19 mouse cellular contexts compared by ENCODE assay signal in genomic region chr2:17918861-17919648, GRCm38 (mm10).
"Had no signal": no experiment of that assay in that cellular context is flagged by ENCODE, and none has a peak within 500 bp of the region (broad histone marks: within the 10 kb centered on the region; RNA-seq: fewer than 3 reads in every experiment).

No protein-coding gene starts in this region.

- H3K9ac ChIP-seq: kidney, embryonic 15.5 days; limb, embryonic 12.5 days; limb, embryonic 15.5 days; liver, embryonic 14.5 days; liver, postnatal 0 days; midbrain, embryonic 13.5 days; neural tube, embryonic 13.5 days had no signal

- H3K9me3 ChIP-seq: kidney, embryonic 15.5 days; limb, embryonic 12.5 days; limb, embryonic 15.5 days; midbrain, embryonic 10.5 days; midbrain, embryonic 13.5 days; neural tube, embryonic 13.5 days had no signal

- H3K36me3 ChIP-seq: kidney, embryonic 15.5 days; limb, embryonic 12.5 days; limb, embryonic 15.5 days; midbrain, embryonic 10.5 days; midbrain, embryonic 13.5 days; neural tube, embryonic 13.5 days had no signal

- H3K27me3 ChIP-seq: kidney, embryonic 15.5 days; limb, embryonic 12.5 days; limb, embryonic 15.5 days; megakaryocyte, embryonic 14.5 days; midbrain, embryonic 13.5 days; neural tube, embryonic 13.5 days had no signal

- H3K4me2 ChIP-seq: kidney, embryonic 15.5 days; limb, embryonic 12.5 days; limb, embryonic 15.5 days; liver, embryonic 11.5 days; midbrain, embryonic 13.5 days; neural tube, embryonic 13.5 days had no signal

- H3K4me3 ChIP-seq: kidney, embryonic 15.5 days; limb, embryonic 12.5 days; limb, embryonic 15.5 days; megakaryocyte, embryonic 14.5 days; midbrain, embryonic 10.5 days; midbrain, embryonic 13.5 days; myocyte; neural tube, embryonic 13.5 days had no signal

- DNase-seq: kidney, adult 11 months; kidney, adult 8-10 months; kidney, postnatal 10 days; kidney, postnatal 36 days; left cerebral cortex, postnatal 4 days; liver, postnatal 0 days; thymus, adult 18-20 months; thymus, postnatal 36 days had no signal

- H3K27ac ChIP-seq: kidney, embryonic 15.5 days; limb, embryonic 12.5 days; limb, embryonic 15.5 days; liver, embryonic 14.5 days; midbrain, embryonic 10.5 days; midbrain, embryonic 13.5 days; neural tube, embryonic 13.5 days had no signal

- ATAC-seq: liver, postnatal 0 days; midbrain, embryonic 13.5 days; midbrain, embryonic 16.5 days had no signal

- H3K4me1 ChIP-seq: limb, embryonic 12.5 days; limb, embryonic 15.5 days; megakaryocyte, embryonic 14.5 days; neural tube, embryonic 13.5 days had no signal
